Mouse (Mus musculus) thymus, adult 2 months (tissue): ENCODE results near the gene Ift81. TPM values are rescaled to one million over a fixed set of nuclear protein-coding genes. Genes with fewer than 3 reads are reported as not detected.

Experiments
- DNase-seq: peaks from one replicate; pipeline ENCODE4 v3.0.0; 2021
- H3K27ac ChIP-seq: fragments of 200-500 bp; 2 replicates; pipeline ENCODE4 v1.5.1; 2012; ENCODE audit warnings: low read length, control low read depth; ENCODE audit not compliant: control insufficient read depth, insufficient read depth
- H3K27me3 ChIP-seq: fragments of 200-500 bp; 2 replicates; pipeline ENCODE4 v1.6.1; 2012; ENCODE audit warnings: mild to moderate bottlenecking, low read length, moderate library complexity, mixed read lengths; ENCODE audit not compliant: control insufficient read depth, insufficient read depth
- H3K36me3 ChIP-seq: fragments of 200-500 bp; 2 replicates; pipeline ENCODE4 v1.6.1; 2012; ENCODE audit warnings: mild to moderate bottlenecking, low read length, moderate library complexity; ENCODE audit not compliant: control insufficient read depth, insufficient read depth
- H3K4me1 ChIP-seq: fragments of 200-500 bp; replicated peaks from 2 replicates; pipeline ENCODE4 v1.6.1; 2012; ENCODE audit warnings: low read length; ENCODE audit not compliant: control insufficient read depth, insufficient read depth
- H3K4me3 ChIP-seq: fragments of 200-500 bp; 2 replicates; pipeline ENCODE4 v1.5.1; 2012; ENCODE audit warnings: mild to moderate bottlenecking, low read length, control low read depth, moderate library complexity; ENCODE audit not compliant: control insufficient read depth, insufficient read depth
- CTCF ChIP-seq: fragments of 200-500 bp; IDR thresholded peaks from 2 replicates; pipeline ENCODE4 v1.5.1; 2012; ENCODE audit warnings: mild to moderate bottlenecking, control low read depth, low read length, moderate library complexity, borderline replicate concordance; ENCODE audit not compliant: control insufficient read depth, poor library complexity, insufficient read depth; ENCODE audit errors: extremely low read depth
- POLR2A ChIP-seq: fragments of 200-500 bp; IDR thresholded peaks from 2 replicates; pipeline ENCODE4 v1.6.1; 2012; ENCODE audit warnings: mild to moderate bottlenecking, low read length, control low read depth, moderate library complexity; ENCODE audit not compliant: control insufficient read depth, poor library complexity, insufficient read depth; ENCODE audit errors: extremely low read depth
- WGBS: fragments of 180-500 bp; shearing (Covaris S2); methylation state at CpG from one replicate; pipeline ENCODE4 v1.1.7; 2018; 5-methylcytosine and 5-hydroxymethylcytosine counted together
- polyA plus RNA-seq: library from polyadenylated mRNA; depleted of rRNA; stranded (reverse); fragments of >200 nt; gene quantifications from 2 replicates; pipeline ENCODE4 v1.2.3, GENCODE M21; 2012

Gene Ift81
- polyA plus RNA-seq, 1 experiment, result 1.6 TPM

- no peak for DNase-seq
- Histone ChIP-seq H3K36me3 (no peaks in the 10 kb centered on the region), H3K4me3 (no peak overlapping the region), H3K27me3 (no peaks in the 10 kb centered on the region), H3K4me1 (peaks cover 12% of the 10 kb centered on the region), H3K27ac (no peak overlapping the region)
- TF ChIP-seq POLR2A, result no peak
- no peak for TF ChIP-seq CTCF
Observed at GRCm38 (mm10) chr5:122507396-122507795, 106.9 kb downstream of the Ift81 start.

- H3K27ac ChIP-seq, result no peak overlapping the region
- no peak overlapping the region for H3K4me3 ChIP-seq
- H3K36me3 ChIP-seq, result no peaks in the 10 kb centered on the region
- no peak for DNase-seq
- WGBS, result 94% methylated on average over 3 of the region's 3 CpGs
- TF ChIP-seq CTCF (no peak), POLR2A (no peak)
- no peaks in the 10 kb centered on the region for H3K27me3 ChIP-seq
- H3K4me1 ChIP-seq, result peaks cover 9% of the 10 kb centered on the region
Observed at GRCm38 (mm10) chr5:122506462-122506861, 107.9 kb downstream of the Ift81 start.

DNA sequence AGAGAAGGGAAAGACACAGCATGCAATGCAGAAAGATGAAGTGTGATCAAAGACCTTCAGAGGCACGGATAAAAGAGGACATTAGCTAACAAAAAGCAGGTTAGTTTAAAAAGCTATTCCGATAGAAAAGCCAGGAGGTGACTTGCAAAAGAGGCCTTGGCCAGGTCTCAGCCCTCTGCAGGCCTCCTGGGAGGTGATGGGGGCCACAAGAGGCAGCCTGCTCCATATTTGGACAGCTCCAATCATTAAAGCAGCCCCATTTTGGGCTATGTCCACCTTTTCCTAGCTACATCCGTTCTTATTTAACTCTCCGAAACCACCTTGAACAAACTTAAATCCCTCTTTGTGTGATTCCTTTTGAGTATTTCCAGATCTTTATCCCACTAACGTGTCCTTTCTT, 108.8 kb downstream of the Ift81 start:
- TF ChIP-seq CTCF, result no peak
- TF ChIP-seq POLR2A, result no peak
- H3K4me1 ChIP-seq, result peaks cover 6% of the 10 kb centered on the region; the same call in 1 of the 2 replicates

GRCm38 (mm10) chr5:122503760-122504119, 110.6 kb downstream of the Ift81 start:
- no peak for DNase-seq
- H3K36me3 ChIP-seq, result no peaks in the 10 kb centered on the region
- no peaks in the 10 kb centered on the region for H3K27me3 ChIP-seq
- H3K4me1 ChIP-seq, result peaks cover 8% of the 10 kb centered on the region; the same call in 1 of the 2 replicates
- TF ChIP-seq CTCF, result no peak
- TF ChIP-seq POLR2A, result no peak
- 92% methylated on average over 4 of the region's 4 CpGs for WGBS
- H3K4me3 ChIP-seq, result no peak overlapping the region
- H3K27ac ChIP-seq, result no peak overlapping the region

More for the DNA sequence above, 108.8 kb downstream of the Ift81 start:
- WGBS, result 95% methylated on average over 5 of the region's 5 CpGs
- DNase-seq, result no peak
- Histone ChIP-seq H3K27me3 (no peaks in the 10 kb centered on the region), H3K4me3 (no peak overlapping the region), H3K36me3 (no peaks in the 10 kb centered on the region), H3K27ac (no peak overlapping the region)

DNA sequence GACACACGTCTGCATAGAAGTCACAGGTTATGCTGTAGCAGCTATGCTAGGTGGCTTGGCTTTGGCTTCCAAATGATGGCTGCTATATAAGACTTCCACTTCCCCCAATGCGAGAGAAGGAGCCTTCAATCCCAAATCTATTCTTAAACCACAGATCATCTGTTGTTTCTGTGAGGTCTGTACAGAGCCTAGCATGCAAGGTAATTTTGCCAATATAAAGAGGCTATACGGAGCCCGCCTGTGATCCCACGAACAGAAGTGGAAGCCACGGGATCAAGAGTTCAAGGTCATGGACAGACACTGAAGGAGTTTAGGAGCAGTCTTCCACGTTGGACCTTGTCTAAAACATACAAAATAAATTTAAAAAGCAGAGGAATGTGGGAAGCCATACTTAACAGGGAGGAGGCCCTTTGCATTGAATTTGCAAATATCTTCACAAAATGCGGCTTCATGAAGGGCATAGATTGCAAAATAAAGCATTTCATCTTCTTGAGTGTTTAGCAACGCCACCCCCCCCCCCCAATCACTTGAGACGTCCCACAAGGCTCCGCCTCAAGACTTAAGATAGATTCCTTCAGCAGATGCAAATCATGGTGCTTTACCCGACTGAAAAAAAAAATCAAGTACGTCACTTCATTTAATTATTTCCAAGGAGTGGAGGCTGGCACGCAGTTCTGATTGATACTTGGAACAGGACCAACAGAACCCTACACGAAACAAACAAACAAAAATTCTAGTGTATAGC, 111.1 kb downstream of the Ift81 start:
- no peak for DNase-seq
- Histone ChIP-seq H3K4me3 (peak overlapping the region; percentile 66), H3K27me3 (no peaks in the 10 kb centered on the region), H3K36me3 (no peaks in the 10 kb centered on the region), H3K27ac (no peak overlapping the region), H3K4me1 (peaks cover 8% of the 10 kb centered on the region; the same call in 1 of the 2 replicates)
- WGBS, result 70% methylated on average over 15 of the region's 15 CpGs
- no peak for TF ChIP-seq POLR2A
- TF ChIP-seq CTCF, result no peak

GRCm38 (mm10) chr5:122502077-122502941, 112.0 kb downstream of the Ift81 start, which contains the start of gene Atp2a2:
Atp2a2 (minus strand) TSS chr5:122502225.
- Histone ChIP-seq H3K4me3 (peak within 1 kb of the TSS; percentile 87), H3K36me3 (no peaks in the 10 kb centered on the region), H3K27ac (peak within 1 kb of the TSS; percentile 38), H3K27me3 (no peaks in the 10 kb centered on the region), H3K4me1 (peaks cover 8% of the 10 kb centered on the region; the same call in 1 of the 2 replicates)
- WGBS, result under 1% methylated on average over 104 of the region's 113 CpGs
- DNase-seq, result peak; percentile 90
- peak; percentile 81 for TF ChIP-seq POLR2A
- TF ChIP-seq CTCF, result no peak; the same call in 1 of the 2 replicates
